Mouse (Mus musculus) hindbrain, embryonic 15.5 days (tissue): ENCODE data around the gene Slc34a1. TPM values are rescaled to one million over a fixed set of nuclear protein-coding genes. Genes with fewer than 3 reads are reported as not detected.

ENCODE experiments used
- ATAC-seq: fragments of 200-750 bp; cut with Nextera tagmentation; 2 replicates; pipeline ENCODE4 v1.8.0; 2017; ENCODE audit warnings: low read depth, moderate number of reproducible peaks, moderate TSS enrichment; ENCODE audit not compliant: low FRiP score
- H3K27ac ChIP-seq: fragments of 300-500 bp; sonication (generic); replicated peaks from 2 replicates; pipeline ENCODE4 v1.5.1; 2015; ENCODE audit warnings: mild to moderate bottlenecking, inconsistent platforms
- H3K27me3 ChIP-seq: fragments of 300-500 bp; sonication (generic); 2 replicates; pipeline ENCODE4 v1.6.1; 2015; ENCODE audit warnings: control low read depth, inconsistent platforms
- H3K36me3 ChIP-seq: fragments of 300-500 bp; sonication (generic); 2 replicates; pipeline ENCODE4 v1.6.1; 2015; ENCODE audit warnings: control low read depth, inconsistent platforms
- H3K4me1 ChIP-seq: fragments of 300-500 bp; sonication (generic); replicated peaks from 2 replicates; pipeline ENCODE4 v1.6.1; 2015; ENCODE audit warnings: control low read depth, inconsistent platforms
- H3K4me2 ChIP-seq: fragments of 300-500 bp; sonication (generic); 2 replicates; pipeline ENCODE4 v1.6.1; 2015; ENCODE audit warnings: moderate library complexity, mild to moderate bottlenecking, inconsistent platforms
- H3K4me3 ChIP-seq: fragments of 300-500 bp; sonication (generic); 2 replicates; pipeline ENCODE4 v1.5.1; 2015; ENCODE audit warnings: mild to moderate bottlenecking, inconsistent platforms
- H3K9ac ChIP-seq: fragments of 300-500 bp; sonication (generic); 2 replicates; pipeline ENCODE4 v1.6.1; 2015; ENCODE audit warnings: inconsistent platforms
- H3K9me3 ChIP-seq: fragments of 300-500 bp; sonication (generic); 2 replicates; pipeline ENCODE4 v1.6.1; 2016; ENCODE audit warnings: control low read depth, inconsistent platforms
- WGBS: fragments of 180-500 bp; shearing (Covaris S2); methylation state at CpG from one replicate; pipeline ENCODE4 v1.1.7; 2015; 5-methylcytosine and 5-hydroxymethylcytosine counted together
- polyA plus RNA-seq: library from polyadenylated mRNA; unstranded; fragments of >200 nt; fragmentation: Nextera tagmentation; extraction: Ambion mirVana; gene quantifications from 2 replicates; pipeline ENCODE4 v1.2.1, GENCODE M21; 2015

Gene Slc34a1
- polyA plus RNA-seq, 1 experiment from 2014 or later: 0.17 TPM

DNA sequence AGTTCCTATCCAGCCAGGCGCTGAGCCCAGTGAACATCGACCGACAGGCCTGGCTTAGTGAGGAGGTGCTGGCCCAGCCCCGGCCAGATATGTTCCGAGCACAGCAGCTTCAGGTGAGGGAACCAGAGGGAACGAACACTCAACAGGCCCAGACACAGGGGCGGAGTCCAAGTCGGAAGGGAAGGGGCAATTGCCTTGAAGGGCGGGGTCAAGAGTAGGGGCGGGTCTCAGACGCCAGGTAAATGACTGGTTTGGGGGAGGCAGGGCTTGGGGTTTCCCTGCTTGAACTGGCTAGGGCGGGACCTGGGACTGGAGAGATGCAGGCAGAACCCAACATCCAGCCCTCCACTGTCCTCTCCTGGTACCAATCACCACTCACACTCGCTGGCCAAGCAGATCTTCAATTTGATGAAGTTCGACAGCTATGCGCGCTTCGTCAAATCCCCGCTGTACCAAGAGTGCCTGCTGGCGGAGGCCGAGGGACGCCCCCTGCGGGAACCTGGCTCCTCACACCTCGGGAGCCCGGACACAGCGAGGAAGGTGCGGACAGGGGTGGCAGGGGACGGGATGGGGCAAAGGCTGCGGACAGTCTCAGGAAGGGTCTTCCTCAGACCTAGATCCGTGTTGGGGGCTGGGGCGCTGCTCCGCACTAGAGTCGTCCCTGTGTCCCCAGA, 18.9 kb upstream of the Slc34a1 start:
- Histone ChIP-seq H3K36me3 (no peaks in the 10 kb centered on the region), H3K4me1 (no peaks in the 10 kb centered on the region), H3K9ac (no peak overlapping the region), H3K4me2 (no peak overlapping the region), H3K27ac (no peak overlapping the region), H3K27me3 (peaks cover 55% of the 10 kb centered on the region), H3K9me3 (no peaks in the 10 kb centered on the region), H3K4me3 (no peak overlapping the region)
- 8% methylated on average over 31 of the region's 32 CpGs for WGBS
- no peak for ATAC-seq

DNA sequence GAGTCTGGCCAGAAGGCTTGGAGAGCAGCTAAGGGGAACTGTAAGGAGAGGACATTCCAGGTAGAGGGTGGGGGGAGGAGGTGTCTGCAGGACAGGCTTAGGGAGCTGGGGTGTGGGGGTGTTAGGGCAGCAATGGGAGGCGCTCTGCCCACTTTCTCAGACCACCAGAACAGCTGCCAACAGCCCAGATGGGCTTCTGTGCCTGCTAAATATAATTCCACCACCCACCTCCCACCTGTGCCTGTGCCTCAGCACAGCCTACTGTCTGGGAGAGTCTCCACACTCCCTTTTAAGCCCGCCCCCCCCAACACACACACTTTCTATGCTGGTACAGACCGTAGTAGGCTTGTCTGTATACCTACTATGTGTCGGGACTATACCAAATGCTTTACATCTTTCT, 16.2 kb upstream of the Slc34a1 start:
- H3K4me2 ChIP-seq: no peak overlapping the region
- no peaks in the 10 kb centered on the region for H3K36me3 ChIP-seq
- WGBS: 82% methylated on average over 4 of the region's 4 CpGs
- peaks cover 43% of the 10 kb centered on the region for H3K27me3 ChIP-seq
- no peak for ATAC-seq
- H3K27ac ChIP-seq: no peak overlapping the region
- no peaks in the 10 kb centered on the region for H3K9me3 ChIP-seq
- no peaks in the 10 kb centered on the region for H3K4me1 ChIP-seq
- no peak overlapping the region for H3K9ac ChIP-seq
- H3K4me3 ChIP-seq: no peak overlapping the region

DNA sequence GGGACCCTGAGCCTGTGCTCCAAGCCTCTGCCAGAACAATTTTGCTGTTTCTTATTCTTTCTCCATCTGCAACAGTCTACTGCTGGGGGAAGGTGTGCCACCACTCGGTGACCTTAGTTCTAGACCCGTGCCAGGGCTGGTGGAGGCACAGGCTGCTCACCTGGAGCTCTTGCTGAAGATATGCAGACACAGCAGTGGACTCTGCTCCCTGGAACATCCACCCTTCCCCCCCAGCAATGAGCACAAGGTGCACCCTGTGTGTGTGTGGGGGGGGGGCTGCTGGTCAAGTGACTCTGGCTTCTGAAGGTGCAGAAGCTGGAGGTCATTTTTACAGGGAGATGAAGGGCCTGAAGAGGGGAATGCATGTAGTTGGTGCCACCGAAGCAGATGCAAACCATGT, 7.3 kb upstream of the Slc34a1 start:
- no peaks in the 10 kb centered on the region for H3K4me1 ChIP-seq
- H3K9me3 ChIP-seq: no peaks in the 10 kb centered on the region
- H3K9ac ChIP-seq: no peak overlapping the region
- H3K36me3 ChIP-seq: no peaks in the 10 kb centered on the region
- ATAC-seq: no peak
- H3K4me3 ChIP-seq: no peak overlapping the region
- no peak overlapping the region for H3K4me2 ChIP-seq
- H3K27ac ChIP-seq: no peak overlapping the region
- 89% methylated on average over 3 of the region's 3 CpGs for WGBS
- no peaks in the 10 kb centered on the region for H3K27me3 ChIP-seq

DNA sequence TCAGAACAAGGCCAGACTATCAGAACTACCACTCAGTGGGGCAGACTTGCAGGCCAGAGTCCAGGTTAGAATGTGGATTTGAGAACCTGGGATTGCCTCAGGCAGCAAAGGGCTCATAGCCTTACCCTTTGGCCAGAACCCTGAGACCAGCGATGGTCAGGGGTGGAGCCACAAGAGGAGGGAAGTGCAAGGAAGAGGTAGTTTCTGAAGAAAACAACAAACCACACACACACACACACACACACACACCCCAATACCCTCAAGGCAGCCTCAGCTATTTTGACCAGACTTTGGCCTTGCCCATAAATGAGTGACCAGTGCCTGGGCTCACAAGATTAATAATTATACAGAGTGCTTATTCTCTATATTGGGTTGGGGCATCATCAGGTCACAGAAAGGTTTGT, 6.4 kb upstream of the Slc34a1 start:
- no peaks in the 10 kb centered on the region for H3K4me1 ChIP-seq
- WGBS: 100% methylated on average over 1 of the region's 1 CpGs
- no peak overlapping the region for H3K9ac ChIP-seq
- H3K4me2 ChIP-seq: no peak overlapping the region
- no peaks in the 10 kb centered on the region for H3K27me3 ChIP-seq
- no peak for ATAC-seq
- H3K9me3 ChIP-seq: no peaks in the 10 kb centered on the region
- H3K36me3 ChIP-seq: no peaks in the 10 kb centered on the region
- H3K27ac ChIP-seq: no peak overlapping the region
- H3K4me3 ChIP-seq: no peak overlapping the region

DNA sequence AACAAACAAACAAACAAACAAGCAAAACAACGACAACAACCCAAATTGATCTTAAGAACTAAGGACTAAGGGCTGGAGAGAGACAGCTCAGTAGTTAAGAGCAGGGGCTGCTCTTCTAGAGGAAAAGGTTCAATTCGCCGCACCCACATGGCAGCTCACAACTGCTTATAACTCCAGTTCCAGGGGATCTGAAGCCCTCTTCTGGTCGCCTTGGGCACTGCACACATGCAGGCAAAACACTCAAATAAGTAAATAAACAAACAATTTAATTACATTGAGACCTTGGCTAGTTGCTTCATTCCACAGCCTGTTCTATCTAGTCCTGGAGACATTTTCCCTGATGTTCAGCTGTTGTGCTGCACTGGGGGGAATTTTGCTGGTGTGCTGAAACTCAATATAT, 5.1 kb upstream of the Slc34a1 start:
- no peaks in the 10 kb centered on the region for H3K36me3 ChIP-seq
- no peak for ATAC-seq
- H3K9ac ChIP-seq: no peak overlapping the region
- no peak overlapping the region for H3K4me2 ChIP-seq
- 70% methylated on average over 4 of the region's 4 CpGs for WGBS
- H3K9me3 ChIP-seq: no peaks in the 10 kb centered on the region
- H3K4me3 ChIP-seq: no peak overlapping the region
- H3K27ac ChIP-seq: no peak overlapping the region
- no peaks in the 10 kb centered on the region for H3K27me3 ChIP-seq
- no peaks in the 10 kb centered on the region for H3K4me1 ChIP-seq

DNA sequence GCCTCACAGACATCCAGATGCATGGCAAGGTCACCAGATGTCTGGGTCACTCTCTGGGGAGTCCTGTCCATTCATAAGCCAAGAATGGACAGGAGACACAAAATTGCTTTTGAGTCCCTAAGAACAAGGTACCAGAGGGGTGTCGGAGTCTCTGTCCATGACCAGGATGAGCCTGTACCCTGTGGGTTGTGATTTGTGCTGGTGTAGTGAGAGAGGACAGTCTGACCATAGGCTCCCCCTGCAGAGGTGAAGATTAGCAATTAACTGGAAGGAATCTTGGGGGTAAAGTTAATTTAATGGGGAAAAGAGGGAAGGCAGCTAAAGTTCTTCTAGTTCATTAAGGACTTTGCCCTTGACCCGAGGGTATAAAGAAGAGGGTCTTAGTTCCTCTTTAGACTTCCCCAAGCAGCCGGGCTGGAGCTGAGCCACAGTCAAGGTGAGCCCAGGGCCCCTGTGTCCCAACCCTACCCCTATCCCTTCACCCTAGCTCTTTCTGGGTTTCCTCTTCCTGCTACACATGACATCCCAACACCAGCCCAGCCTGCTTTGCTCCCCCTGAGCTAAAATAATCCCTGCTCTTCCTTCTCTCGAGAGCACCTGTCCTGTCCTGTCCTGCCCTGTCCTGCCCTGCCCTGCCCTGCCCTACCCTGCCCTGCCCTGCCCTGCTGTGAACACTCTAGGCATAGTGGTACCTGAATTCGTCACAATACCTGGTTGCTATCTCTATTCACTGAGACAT, 1.5 kb downstream of the Slc34a1 start:
- WGBS: 64% methylated on average over 5 of the region's 5 CpGs
- H3K4me1 ChIP-seq: 0 out of 2 replicates have a peak, but pooled peaks cover 4% of the 10 kb centered on the region
- no peak overlapping the region for H3K4me2 ChIP-seq
- no peaks in the 10 kb centered on the region for H3K9me3 ChIP-seq
- H3K9ac ChIP-seq: no peak overlapping the region
- no peak for ATAC-seq
- H3K27me3 ChIP-seq: no peaks in the 10 kb centered on the region
- no peak overlapping the region for H3K27ac ChIP-seq
- H3K36me3 ChIP-seq: no peaks in the 10 kb centered on the region
- H3K4me3 ChIP-seq: no peak overlapping the region

DNA sequence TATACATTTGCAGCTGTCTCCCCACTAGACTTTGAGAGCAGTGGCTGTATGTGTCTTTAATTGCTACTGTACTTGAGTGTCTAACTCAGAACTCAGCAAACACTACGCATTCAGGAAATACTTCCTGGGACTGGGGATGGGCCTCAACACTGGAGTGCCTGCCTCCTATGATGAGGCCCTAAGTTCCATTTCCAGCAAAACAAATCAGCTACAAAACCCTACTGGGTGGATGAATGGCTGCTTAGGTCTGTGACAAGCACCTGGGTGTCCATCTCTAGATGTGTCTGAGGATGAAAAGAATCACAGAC, 2.0 kb downstream of the Slc34a1 start:
- ATAC-seq: no peak
- H3K36me3 ChIP-seq: no peaks in the 10 kb centered on the region
- no peak overlapping the region for H3K27ac ChIP-seq
- H3K4me3 ChIP-seq: no peak overlapping the region
- H3K4me2 ChIP-seq: no peak overlapping the region
- H3K9ac ChIP-seq: no peak overlapping the region
- H3K4me1 ChIP-seq: peaks cover 5% of the 10 kb centered on the region
- H3K27me3 ChIP-seq: no peaks in the 10 kb centered on the region
- WGBS: 86% methylated on average over 1 of the region's 1 CpGs
- no peaks in the 10 kb centered on the region for H3K9me3 ChIP-seq

DNA sequence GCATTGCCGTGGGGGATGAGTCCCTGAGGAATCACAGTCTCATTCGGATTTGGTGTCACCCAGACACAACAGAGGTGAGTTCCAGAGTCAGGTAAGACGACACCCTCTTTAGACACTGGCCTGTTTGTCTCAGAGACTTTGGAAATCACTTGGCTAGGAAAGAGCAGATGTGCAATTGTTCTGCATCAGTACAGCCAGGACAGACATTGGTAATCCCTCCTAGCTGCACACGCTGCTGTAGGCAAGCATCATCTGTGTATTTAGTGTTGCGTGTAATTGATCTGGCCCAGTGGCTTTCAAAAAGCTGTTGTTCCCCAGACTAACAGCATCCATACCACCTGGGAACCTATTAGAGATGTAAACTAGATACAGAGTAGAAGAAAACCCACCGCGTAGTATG, 5.3 kb downstream of the Slc34a1 start:
- no peaks in the 10 kb centered on the region for H3K9me3 ChIP-seq
- no peak overlapping the region for H3K9ac ChIP-seq
- H3K27me3 ChIP-seq: no peaks in the 10 kb centered on the region
- 0 out of 2 replicates have a peak overlapping the region, but pooled peaks have one; percentile 28 for H3K27ac ChIP-seq
- H3K36me3 ChIP-seq: no peaks in the 10 kb centered on the region
- no peak overlapping the region for H3K4me3 ChIP-seq
- peaks cover 16% of the 10 kb centered on the region for H3K4me1 ChIP-seq
- no peak overlapping the region for H3K4me2 ChIP-seq
- ATAC-seq: no peak
- WGBS: 52% methylated on average over 7 of the region's 7 CpGs

DNA sequence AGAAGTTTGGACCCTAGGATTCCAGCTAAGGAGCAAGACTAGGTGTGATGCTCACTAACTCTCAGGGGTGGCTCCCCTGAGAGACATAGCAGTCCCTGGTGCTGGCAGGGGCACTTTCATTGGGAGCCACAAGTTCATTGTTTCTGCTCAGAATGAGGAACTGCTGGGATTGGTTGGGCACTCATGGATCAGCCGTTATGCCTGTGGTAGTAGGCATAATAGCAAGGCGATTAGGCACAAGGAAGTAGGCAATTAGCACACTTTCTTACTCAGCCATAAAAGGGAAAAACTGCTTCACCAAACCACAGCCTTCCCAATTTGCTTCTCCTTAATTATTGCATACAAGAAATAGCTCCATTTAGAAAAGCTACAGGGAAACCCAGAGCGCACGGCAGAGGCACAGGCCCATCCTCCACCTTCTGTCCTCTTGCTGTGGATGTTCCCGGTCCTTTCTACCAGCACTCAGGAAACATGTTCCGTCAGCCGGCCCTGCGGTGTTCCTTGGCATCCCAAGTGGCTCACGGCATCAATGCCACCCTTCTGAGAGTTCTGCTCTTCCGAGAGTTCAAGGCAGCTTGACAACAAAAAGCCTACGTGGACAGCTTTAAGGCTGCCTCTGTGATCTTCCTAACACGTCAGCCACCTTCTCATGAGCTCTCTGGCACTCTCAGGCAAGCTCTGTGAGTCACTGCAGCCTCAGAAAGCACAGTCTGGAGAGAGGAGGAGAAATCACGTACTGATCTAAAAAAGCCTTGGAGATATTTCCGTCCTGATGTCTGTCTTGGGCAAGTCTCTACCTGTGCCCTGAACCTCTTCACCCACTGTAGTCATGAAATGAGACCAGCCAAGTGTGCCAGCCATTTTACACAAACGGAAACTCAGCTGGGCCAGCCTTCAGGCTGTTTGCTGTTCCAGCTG, 6.2 kb downstream of the Slc34a1 start:
- Histone ChIP-seq H3K36me3 (no peaks in the 10 kb centered on the region), H3K9me3 (no peaks in the 10 kb centered on the region), H3K4me3 (no peak overlapping the region), H3K4me1 (peaks cover 16% of the 10 kb centered on the region), H3K27me3 (no peaks in the 10 kb centered on the region), H3K4me2 (no peak overlapping the region), H3K9ac (0 out of 2 replicates have a peak overlapping the region, but pooled peaks have one; percentile 5), H3K27ac (peak overlapping the region; percentile 28; the same call in 1 of the 2 replicates)
- WGBS: 70% methylated on average over 15 of the region's 15 CpGs
- no peak for ATAC-seq

DNA sequence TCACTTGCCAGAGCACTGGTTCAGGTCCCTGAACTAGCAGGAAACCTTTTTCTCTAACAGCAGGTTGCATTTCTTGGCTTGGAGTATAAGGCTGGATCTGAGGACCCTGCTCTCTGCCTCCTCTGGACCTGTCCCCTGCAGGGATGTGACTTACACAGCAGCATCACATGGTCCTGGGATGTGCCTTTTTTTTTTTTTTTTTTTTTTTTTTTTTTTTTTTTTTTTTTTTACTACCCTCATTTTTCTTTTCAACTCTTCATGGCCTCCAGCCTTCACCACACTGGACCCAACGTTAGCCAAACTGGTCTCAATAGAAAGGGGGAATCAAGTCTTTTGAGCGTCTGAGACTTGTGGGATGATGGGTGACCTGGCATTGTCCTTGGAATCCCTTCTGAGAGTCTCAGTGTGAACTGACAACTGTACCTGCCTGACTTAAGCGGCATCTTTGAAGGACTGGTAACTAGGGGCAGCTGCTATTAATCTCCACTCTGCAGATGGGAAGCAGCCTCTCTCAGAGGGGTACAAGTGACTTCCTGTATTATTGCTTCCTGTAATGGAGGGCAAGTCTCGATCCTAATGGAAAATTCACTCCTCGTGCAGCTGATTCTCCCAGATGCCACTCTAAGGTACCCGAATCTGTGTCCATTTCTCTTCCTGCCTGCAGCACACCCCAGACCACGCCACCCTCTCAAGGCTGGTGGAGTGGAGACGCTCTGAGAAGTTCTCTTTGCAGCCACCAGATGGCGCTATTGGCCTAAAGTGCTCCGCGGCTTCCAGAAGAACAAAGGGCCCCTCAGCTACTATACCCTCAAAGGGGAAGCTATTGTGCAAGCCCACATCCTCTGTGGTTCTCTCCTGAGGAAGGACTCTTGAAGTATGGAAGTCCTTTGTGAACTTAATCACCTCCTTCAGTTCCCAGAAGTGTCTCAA, 7.1 kb downstream of the Slc34a1 start:
- WGBS: 15% methylated on average over 11 of the region's 11 CpGs
- Histone ChIP-seq H3K9me3 (no peaks in the 10 kb centered on the region), H3K4me1 (peaks cover 16% of the 10 kb centered on the region), H3K27me3 (no peaks in the 10 kb centered on the region), H3K36me3 (no peaks in the 10 kb centered on the region), H3K4me2 (peak overlapping the region; percentile 32), H3K9ac (0 out of 2 replicates have a peak overlapping the region, but pooled peaks have one; percentile 30), H3K4me3 (no peak overlapping the region), H3K27ac (peak overlapping the region; percentile 72)
- ATAC-seq: peak; percentile 87

DNA sequence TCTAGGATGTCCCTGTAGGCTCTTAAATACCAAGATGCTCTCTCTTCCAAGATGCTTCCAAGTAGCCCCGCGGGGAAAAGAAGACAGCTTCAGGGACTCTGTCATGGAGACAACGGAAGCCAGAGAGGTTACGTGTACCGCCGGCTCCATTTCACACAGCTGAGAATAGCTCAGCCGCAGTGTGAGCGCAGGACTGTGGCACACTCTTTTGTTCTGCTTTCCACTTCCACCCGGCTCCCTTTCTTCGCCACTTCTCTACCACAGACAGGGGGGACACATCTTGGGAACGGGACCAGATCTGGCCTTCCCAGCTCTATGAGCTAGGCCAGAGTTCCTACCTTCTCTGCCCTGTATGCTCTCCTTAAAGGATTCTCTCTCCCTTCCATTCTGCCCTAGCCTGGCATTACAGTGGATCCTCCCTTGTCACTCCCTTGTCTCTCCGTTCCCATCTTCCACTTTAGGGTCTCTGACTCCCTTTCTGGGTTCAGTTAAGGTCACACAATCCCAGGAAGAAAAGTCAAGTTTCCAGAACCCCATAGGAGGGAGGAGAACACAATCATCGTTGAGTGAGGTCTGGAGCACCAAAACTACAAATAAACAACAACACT, 7.9 kb downstream of the Slc34a1 start:
- ATAC-seq: 0 out of 2 replicates have a peak, but pooled peaks have one; percentile 23
- Histone ChIP-seq H3K4me3 (no peak overlapping the region), H3K4me2 (peak overlapping the region; percentile 20; the same call in 1 of the 2 replicates), H3K27ac (peak overlapping the region; percentile 72), H3K4me1 (peaks cover 16% of the 10 kb centered on the region), H3K9me3 (no peaks in the 10 kb centered on the region), H3K36me3 (no peaks in the 10 kb centered on the region), H3K27me3 (no peaks in the 10 kb centered on the region), H3K9ac (0 out of 2 replicates have a peak overlapping the region, but pooled peaks have one; percentile 11)
- WGBS: 55% methylated on average over 13 of the region's 13 CpGs
